Mouse (Mus musculus): ENCODE measurements around the gene Hpd. TPM values are rescaled to one million over a fixed set of nuclear protein-coding genes. Genes with fewer than 3 reads are reported as not detected.

The Hpd gene
- polyA plus RNA-seq, 1 experiment from 2014 or later = 5.9 TPM

GRCm38 (mm10) chr5:123138230-123138911 lies 44.2 kb downstream of the Hpd start:
- ATAC-seq = peak; percentile 57
- Histone ChIP-seq H3K4me1 (peaks cover 72% of the 10 kb centered on the region), H3K4me3 (peak overlapping the region; percentile 98), H3K27ac (peak overlapping the region; percentile 100), H3K36me3 (peaks cover 24% of the 10 kb centered on the region), H3K9ac (peak overlapping the region; percentile 99), H3K4me2 (peak overlapping the region; percentile 100), H3K27me3 (replicated peaks) (no peaks in the 10 kb centered on the region), H3K9me3 (replicated peaks) (no peaks in the 10 kb centered on the region)
- WGBS (ENCODE audit: insufficient replicate concordance) = under 1% methylated on average over 40 of the region's 40 CpGs

GRCm38 (mm10) chr5:123137910-123138229 lies 44.7 kb downstream of the Hpd start:
- ATAC-seq = no peak
- WGBS (ENCODE audit: insufficient replicate concordance) = 1% methylated on average over 6 of the region's 6 CpGs

GRCm38 (mm10) chr5:123137044-123137909 lies 45.2 kb downstream of the Hpd start:
- no peaks in the 10 kb centered on the region for H3K9me3 ChIP-seq (replicated peaks)
- ATAC-seq = peak; percentile 26; the same call in 1 of the 2 replicates
- peaks cover 79% of the 10 kb centered on the region for H3K4me1 ChIP-seq
- H3K9ac ChIP-seq = peak overlapping the region; percentile 99
- WGBS (ENCODE audit: insufficient replicate concordance) = 3% methylated on average over 20 of the region's 20 CpGs
- H3K36me3 ChIP-seq = peaks cover 24% of the 10 kb centered on the region
- peak overlapping the region; percentile 100 for H3K27ac ChIP-seq
- H3K27me3 ChIP-seq (replicated peaks) = no peaks in the 10 kb centered on the region
- peak overlapping the region; percentile 98 for H3K4me3 ChIP-seq
- peak overlapping the region; percentile 100 for H3K4me2 ChIP-seq

More at GRCm38 (mm10) chr5:123137910-123138229, 44.7 kb downstream of the Hpd start:
- Histone ChIP-seq H3K36me3 (peaks cover 24% of the 10 kb centered on the region), H3K9me3 (replicated peaks) (no peaks in the 10 kb centered on the region), H3K4me3 (peak overlapping the region; percentile 98), H3K4me2 (peak overlapping the region; percentile 100), H3K27ac (peak overlapping the region; percentile 100), H3K9ac (peak overlapping the region; percentile 99), H3K27me3 (replicated peaks) (no peaks in the 10 kb centered on the region), H3K4me1 (peaks cover 73% of the 10 kb centered on the region)

GRCm38 (mm10) chr5:123136361-123137043 lies 46.0 kb downstream of the Hpd start:
- under 1% methylated on average over 13 of the region's 13 CpGs for WGBS (ENCODE audit: insufficient replicate concordance)
- Histone ChIP-seq H3K9ac (peak overlapping the region; percentile 99), H3K4me3 (peak overlapping the region; percentile 98), H3K27ac (peak overlapping the region; percentile 100), H3K4me1 (peaks cover 86% of the 10 kb centered on the region), H3K36me3 (peaks cover 24% of the 10 kb centered on the region), H3K27me3 (replicated peaks) (peaks cover 2% of the 10 kb centered on the region; the same call in 1 of the 2 replicates), H3K4me2 (peak overlapping the region; percentile 100), H3K9me3 (replicated peaks) (no peaks in the 10 kb centered on the region)
- peak; percentile 72 for ATAC-seq

- Histone ChIP-seq H3K36me3 (peaks cover 24% of the 10 kb centered on the region), H3K4me2 (peak overlapping the region; percentile 100), H3K9me3 (replicated peaks) (no peaks in the 10 kb centered on the region), H3K9ac (peak overlapping the region; percentile 99), H3K4me3 (peak overlapping the region; percentile 98), H3K27ac (peak overlapping the region; percentile 100), H3K27me3 (replicated peaks) (peaks cover 5% of the 10 kb centered on the region), H3K4me1 (peaks cover 93% of the 10 kb centered on the region)
- WGBS (ENCODE audit: insufficient replicate concordance) = 8% methylated on average over 30 of the region's 30 CpGs
- peak; percentile 36 for ATAC-seq
These were observed 46.8 kb downstream of the Hpd start for GRCm38 (mm10) chr5:123135471-123136360.

- ATAC-seq = no peak
- no peaks in the 10 kb centered on the region for H3K9me3 ChIP-seq (replicated peaks)
- peaks cover 95% of the 10 kb centered on the region for H3K4me1 ChIP-seq
- peaks cover 24% of the 10 kb centered on the region for H3K36me3 ChIP-seq
- peak overlapping the region; percentile 100 for H3K27ac ChIP-seq
- H3K27me3 ChIP-seq (replicated peaks) = peaks cover 9% of the 10 kb centered on the region
- H3K9ac ChIP-seq = peak overlapping the region; percentile 99
- H3K4me3 ChIP-seq = peak overlapping the region; percentile 98
- peak overlapping the region; percentile 100 for H3K4me2 ChIP-seq
- 46% methylated on average over 8 of the region's 8 CpGs for WGBS (ENCODE audit: insufficient replicate concordance)
These were observed 47.6 kb downstream of the Hpd start for GRCm38 (mm10) chr5:123134875-123135382.

- 36% methylated on average over 13 of the region's 13 CpGs for WGBS (ENCODE audit: insufficient replicate concordance)
- Histone ChIP-seq H3K9me3 (replicated peaks) (no peaks in the 10 kb centered on the region), H3K27ac (peak overlapping the region; percentile 100), H3K27me3 (replicated peaks) (peaks cover 15% of the 10 kb centered on the region), H3K36me3 (peaks cover 24% of the 10 kb centered on the region), H3K9ac (peak overlapping the region; percentile 99), H3K4me1 (peaks cover 95% of the 10 kb centered on the region), H3K4me3 (peak overlapping the region; percentile 98), H3K4me2 (peak overlapping the region; percentile 100)
- ATAC-seq = no peak
These were observed 48.2 kb downstream of the Hpd start for GRCm38 (mm10) chr5:123134186-123134874.

- Histone ChIP-seq H3K36me3 (peaks cover 24% of the 10 kb centered on the region), H3K4me2 (peak overlapping the region; percentile 26; the same call in 1 of the 2 replicates), H3K9ac (no peak overlapping the region), H3K9me3 (replicated peaks) (no peaks in the 10 kb centered on the region), H3K4me1 (peaks cover 97% of the 10 kb centered on the region), H3K27me3 (replicated peaks) (peaks cover 16% of the 10 kb centered on the region), H3K27ac (peak overlapping the region; percentile 100), H3K4me3 (no peak overlapping the region)
- ATAC-seq = no peak
- 56% methylated on average over 7 of the region's 7 CpGs for WGBS (ENCODE audit: insufficient replicate concordance)
These were observed 48.8 kb downstream of the Hpd start for GRCm38 (mm10) chr5:123133784-123134143.

GRCm38 (mm10) chr5:123133083-123133783 lies 49.3 kb downstream of the Hpd start:
- 18% methylated on average over 18 of the region's 18 CpGs for WGBS (ENCODE audit: insufficient replicate concordance)
- no peaks in the 10 kb centered on the region for H3K9me3 ChIP-seq (replicated peaks)
- peak overlapping the region; percentile 100 for H3K27ac ChIP-seq
- 0 out of 2 replicates have a peak overlapping the region, but pooled peaks have one; percentile 64 for H3K9ac ChIP-seq
- H3K4me2 ChIP-seq = peak overlapping the region; percentile 74
- peaks cover 16% of the 10 kb centered on the region for H3K27me3 ChIP-seq (replicated peaks)
- peaks cover 97% of the 10 kb centered on the region for H3K4me1 ChIP-seq
- peak overlapping the region; percentile 46 for H3K4me3 ChIP-seq
- peaks cover 24% of the 10 kb centered on the region for H3K36me3 ChIP-seq
- ATAC-seq = no peak
